Comparison of ENCODE assay signal across 26 mouse cellular contexts in the genomic region with DNA sequence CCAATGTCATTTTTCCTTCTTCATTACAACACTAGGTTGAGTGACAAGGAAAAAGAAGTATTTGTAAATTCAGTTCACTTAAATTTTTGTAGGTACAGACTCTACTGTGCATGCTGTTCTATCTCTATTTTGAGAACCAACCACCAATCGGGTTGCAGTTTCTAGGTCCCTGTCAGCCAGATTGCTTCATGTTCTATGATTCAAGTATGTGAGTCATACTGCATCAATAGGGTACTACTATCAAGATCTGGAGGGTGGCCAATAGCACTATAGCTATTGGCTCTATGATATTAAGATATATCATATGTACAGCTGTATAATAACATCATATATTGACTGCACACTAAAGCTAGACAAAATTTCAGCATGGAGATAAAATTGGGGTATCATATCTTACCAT.
DNase-seq lines count a peak whose midpoint lies in the region; ATAC-seq and TF ChIP-seq lines count a peak whose summit lies in the region.
"Had no signal": no experiment of that assay in that cellular context is flagged by ENCODE, and none has a peak within 500 bp of the region (broad histone marks: within the 10 kb centered on the region; RNA-seq: fewer than 3 reads in every experiment).

No protein-coding gene starts in this region.

- intact Hi-C loops in heart, adult 2 months (cut with DNase I) = no loop called here

- TF ChIP-seq EP300 in heart, adult 2 months (IDR thresholded peaks at IDR 0.05; ENCODE audit: insufficient read depth, low read depth, low read length) = no peak

- ATAC-seq in midbrain, embryonic 11.5 days (ENCODE audit: low FRiP score) = no peak
- ATAC-seq: activated CD4-positive, CD25-positive, alpha-beta regulatory T cell, adult 4 months; forebrain, embryonic 13.5 days; forebrain, embryonic 16.5 days; intestine, postnatal 0 days had no signal

- peak; percentile 4 for DNase-seq in adrenal gland, postnatal 10 days
- no peak for DNase-seq in adrenal gland, postnatal 25 days
- DNase-seq in 416B (ENCODE audit: low read depth) = peak; percentile 3
- peak; percentile 69 for DNase-seq in NIH3T3 (ENCODE audit: low read depth)
- no peak for DNase-seq in midbrain, embryonic 11.5 days (ENCODE audit: low spot score, missing footprints)
- no peak for DNase-seq in heart, adult 2 months
- DNase-seq: cerebellum, adult 11-12 months; cerebellum, adult 8-10 months; cerebellum, postnatal 10 days; cerebellum, postnatal 36 days; embryo, embryonic 11 days; gastrocnemius, postnatal 10 days; gastrocnemius, postnatal 36 days; kidney, adult 2 months had no signal

- H3K4me3 ChIP-seq in midbrain, embryonic 11.5 days (ENCODE audit: low read depth, low read length) = no peak overlapping the region
- no peak overlapping the region for H3K4me3 ChIP-seq in heart, adult 2 months
- H3K4me3 ChIP-seq: embryonic facial prominence, embryonic 10.5 days; embryonic facial prominence, embryonic 13.5 days; erythroblast, embryonic 14.5 days; forebrain, embryonic 13.5 days; hindbrain, embryonic 12.5 days; hindbrain, embryonic 15.5 days had no signal

- no peaks in the 10 kb centered on the region for H3K79me2 ChIP-seq in heart, adult 2 months (replicated peaks; ENCODE audit: control insufficient read depth, insufficient read depth, low read length)

- H3K4me2 ChIP-seq in midbrain, embryonic 11.5 days = no peak overlapping the region
- H3K4me2 ChIP-seq: embryonic facial prominence, embryonic 13.5 days; forebrain, embryonic 13.5 days; heart, embryonic 11.5 days; hindbrain, embryonic 12.5 days; hindbrain, embryonic 15.5 days had no signal

- H3K27me3 ChIP-seq in midbrain, embryonic 11.5 days (ENCODE audit: control insufficient read depth, insufficient read depth, low read length) = no peaks in the 10 kb centered on the region
- H3K27me3 ChIP-seq in heart, adult 2 months (ENCODE audit: control insufficient read depth, insufficient read depth, low read length) = no peaks in the 10 kb centered on the region
- H3K27me3 ChIP-seq: CH12.LX; embryonic facial prominence, embryonic 13.5 days; forebrain, embryonic 13.5 days; hindbrain, embryonic 12.5 days; hindbrain, embryonic 15.5 days had no signal

- H3K9me3 ChIP-seq in midbrain, embryonic 11.5 days (ENCODE audit: control insufficient read depth, low read length) = no peaks in the 10 kb centered on the region
- H3K9me3 ChIP-seq: embryonic facial prominence, embryonic 10.5 days; embryonic facial prominence, embryonic 13.5 days; forebrain, embryonic 13.5 days; G1E; hindbrain, embryonic 12.5 days; hindbrain, embryonic 15.5 days had no signal

- no peak for TF ChIP-seq CTCF in heart, adult 2 months (IDR thresholded peaks at IDR 0.05)

- 97% methylated on average over 1 of the region's 1 CpGs for WGBS in midbrain, embryonic 11.5 days
- 79% methylated on average over 1 of the region's 1 CpGs for WGBS in heart, adult 2 months

- H3K36me3 ChIP-seq in midbrain, embryonic 11.5 days (ENCODE audit: control insufficient read depth, insufficient read depth, low read length) = no peaks in the 10 kb centered on the region
- H3K36me3 ChIP-seq in heart, adult 2 months (ENCODE audit: control insufficient read depth, insufficient read depth, low read length) = no peaks in the 10 kb centered on the region
- H3K36me3 ChIP-seq: embryonic facial prominence, embryonic 10.5 days; embryonic facial prominence, embryonic 13.5 days; G1E; hindbrain, embryonic 12.5 days; hindbrain, embryonic 15.5 days had no signal

- no peak for TF ChIP-seq POLR2A in heart, adult 2 months (IDR thresholded peaks at IDR 0.05; ENCODE audit: insufficient read depth, low read depth, low read length)

- no peak overlapping the region for H3K9ac ChIP-seq in midbrain, embryonic 11.5 days (ENCODE audit: low read length)
- H3K9ac ChIP-seq in heart, adult 2 months (ENCODE audit: low read depth, low read length) = no peak overlapping the region
- H3K9ac ChIP-seq: embryonic facial prominence, embryonic 13.5 days; forebrain, embryonic 13.5 days; hindbrain, embryonic 12.5 days; hindbrain, embryonic 15.5 days had no signal

- no peak overlapping the region for H3K27ac ChIP-seq in midbrain, embryonic 11.5 days (ENCODE audit: low read depth, low read length)
- H3K27ac ChIP-seq in heart, adult 2 months = no peak overlapping the region
- H3K27ac ChIP-seq: embryonic facial prominence, embryonic 10.5 days; embryonic facial prominence, embryonic 13.5 days; forebrain, embryonic 13.5 days; hindbrain, embryonic 12.5 days; hindbrain, embryonic 15.5 days had no signal

- H3K4me1 ChIP-seq in midbrain, embryonic 11.5 days (ENCODE audit: control insufficient read depth, insufficient read depth, low read length) = no peaks in the 10 kb centered on the region
- no peaks in the 10 kb centered on the region for H3K4me1 ChIP-seq in heart, adult 2 months (ENCODE audit: control insufficient read depth, insufficient read depth, low read length)
- H3K4me1 ChIP-seq: embryonic facial prominence, embryonic 10.5 days; embryonic facial prominence, embryonic 13.5 days; forebrain, embryonic 13.5 days; hindbrain, embryonic 12.5 days; hindbrain, embryonic 15.5 days had no signal

Comparison
In these comparisons a context has a peak if more than half of its experiments do, and no peak if none do; other contexts are left out.
1. DNase-seq: peak in adrenal gland, postnatal 10 days (single experiment), 416B (single experiment) and NIH3T3 (single experiment); none in adrenal gland, postnatal 25 days (single experiment), midbrain, embryonic 11.5 days (single experiment) and heart, adult 2 months (0 of 2).